Mouse (Mus musculus) large intestine, adult 2 months (tissue): Measurements from ENCODE around the gene Calm5. TPM values are rescaled to one million over a fixed set of nuclear protein-coding genes. Genes with fewer than 3 reads are reported as not detected.
"Not testable (repeated sequence)": the region's sequence is repeated elsewhere in the genome, so short reads cannot be mapped to it uniquely, and the experiment has no call there.

Experiments used
- DNase-seq: peaks from one replicate; pipeline ENCODE4 v3.0.0-alpha.2; 2012; ENCODE audit warnings: low read depth, low spot score
- WGBS: fragments of 180-500 bp; shearing (Covaris S2); methylation state at CpG from one replicate; pipeline ENCODE4 v1.1.7; 2018; 5-methylcytosine and 5-hydroxymethylcytosine counted together
- polyA plus RNA-seq: library from polyadenylated mRNA; depleted of rRNA; stranded (reverse); fragments of >200 nt; gene quantifications from 2 replicates; pipeline ENCODE4 v1.2.3, GENCODE M21; 2012; rRNA removed

The Calm5 gene
- not detected in 2 replicates for polyA plus RNA-seq

DNA sequence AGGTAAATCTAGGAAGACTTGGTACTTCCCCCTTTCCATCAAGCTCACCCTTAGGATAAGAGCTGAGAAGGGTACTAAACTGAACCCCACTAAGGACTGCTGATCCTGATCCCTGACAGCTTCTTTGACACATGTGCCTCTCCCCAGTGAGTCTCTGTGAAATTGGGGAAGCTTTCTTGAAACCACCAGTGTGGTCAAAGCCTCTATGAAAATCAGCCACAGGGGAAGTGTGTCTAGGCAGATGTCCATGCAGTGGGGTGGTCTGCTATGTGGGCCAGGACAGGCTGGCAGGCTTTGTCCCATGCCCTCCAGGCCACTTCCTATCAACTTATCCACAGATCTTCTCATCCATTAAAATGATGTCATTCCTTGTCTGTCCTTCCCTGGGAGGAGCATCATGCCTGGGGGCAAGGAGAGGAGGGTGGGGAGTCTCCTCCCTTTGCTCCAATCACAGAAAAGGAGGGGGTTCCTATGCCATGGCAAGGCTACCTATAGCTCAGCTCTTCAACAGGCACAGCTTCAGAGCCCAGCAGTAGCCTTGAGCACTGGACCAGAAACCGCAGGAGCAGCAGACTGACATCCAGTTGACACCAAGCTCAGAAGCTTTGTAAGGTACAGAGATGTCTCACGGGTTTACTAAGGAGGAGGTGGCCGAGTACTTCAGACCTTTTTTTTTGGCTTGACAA is at the start of gene Calm5:
TSS of gene Calm5 (plus strand) at position 526 of the 686 bp plus-strand sequence.
- not testable (repeated sequence) for DNase-seq
- 78% methylated on average over 3 of the region's 3 CpGs for WGBS

DNA sequence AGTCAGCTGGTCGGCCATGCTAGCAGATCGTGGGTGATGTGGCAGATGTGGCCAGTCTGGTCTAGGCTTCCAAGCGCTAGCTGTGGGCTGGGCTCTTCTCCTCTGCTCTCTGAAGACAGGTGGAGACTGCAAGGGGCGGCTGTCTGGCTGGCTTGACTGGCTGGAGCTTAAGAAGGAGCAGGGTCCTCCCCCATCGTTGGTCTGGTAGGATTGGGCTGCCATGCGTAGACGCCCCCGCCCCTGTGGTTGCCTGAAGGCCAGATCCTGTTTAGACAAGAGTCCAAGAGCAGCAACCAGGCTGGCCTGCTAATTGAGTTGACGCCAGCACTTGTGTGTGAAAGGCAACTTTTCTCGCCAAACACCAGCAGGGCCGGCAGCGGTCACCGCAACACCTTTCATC is 49.8 kb upstream of the Calm5 start, which contains the start of gene Calml3:
TSS of gene Calml3 (minus strand) at position 131 of the 400 bp plus-strand sequence.
- no peak for DNase-seq
- WGBS: 92% methylated on average over 13 of the region's 13 CpGs

DNA sequence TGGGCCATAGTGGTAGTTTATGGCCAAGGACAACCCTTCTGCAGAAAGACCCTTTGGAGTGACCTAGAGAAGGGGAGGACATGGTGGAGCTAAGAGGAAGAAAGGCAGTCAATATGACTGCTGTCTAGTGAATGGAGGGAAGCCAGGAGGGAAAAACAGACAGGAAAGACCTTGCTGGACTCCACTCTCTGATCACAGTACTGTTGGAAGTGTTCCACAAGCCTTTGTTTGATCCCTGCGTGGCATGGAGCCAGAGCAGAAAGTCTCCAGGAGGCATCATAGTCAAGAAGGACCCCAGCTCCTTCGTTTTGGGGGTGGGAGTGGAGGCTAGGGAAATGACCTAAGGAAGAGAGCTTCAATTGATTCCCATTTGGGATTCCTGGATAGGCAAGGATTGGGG is 48.8 kb upstream of the Calm5 start:
- WGBS: 17% methylated on average over 2 of the region's 2 CpGs
- DNase-seq: no peak

DNA sequence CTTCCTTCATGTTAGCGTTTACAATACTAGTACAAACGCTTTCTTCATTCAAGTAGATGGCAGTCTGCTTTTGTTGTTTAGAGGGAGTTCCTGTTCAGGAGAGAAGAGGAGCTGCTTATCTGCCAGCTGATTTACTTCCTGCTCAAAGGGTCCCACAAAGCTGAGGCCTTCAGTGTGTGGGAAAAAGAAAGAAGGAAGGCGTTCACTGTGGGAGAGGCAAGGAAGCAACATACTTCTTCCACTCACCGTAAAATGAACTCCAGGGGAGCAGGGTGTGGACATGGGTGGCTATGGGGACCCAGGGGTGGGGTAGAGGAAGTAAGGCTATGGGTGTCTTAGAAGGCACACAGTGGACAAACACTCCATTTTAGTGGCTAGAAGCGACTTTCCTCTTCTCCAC is 48.3 kb upstream of the Calm5 start:
- no peak for DNase-seq
- WGBS: 18% methylated on average over 5 of the region's 5 CpGs

DNA sequence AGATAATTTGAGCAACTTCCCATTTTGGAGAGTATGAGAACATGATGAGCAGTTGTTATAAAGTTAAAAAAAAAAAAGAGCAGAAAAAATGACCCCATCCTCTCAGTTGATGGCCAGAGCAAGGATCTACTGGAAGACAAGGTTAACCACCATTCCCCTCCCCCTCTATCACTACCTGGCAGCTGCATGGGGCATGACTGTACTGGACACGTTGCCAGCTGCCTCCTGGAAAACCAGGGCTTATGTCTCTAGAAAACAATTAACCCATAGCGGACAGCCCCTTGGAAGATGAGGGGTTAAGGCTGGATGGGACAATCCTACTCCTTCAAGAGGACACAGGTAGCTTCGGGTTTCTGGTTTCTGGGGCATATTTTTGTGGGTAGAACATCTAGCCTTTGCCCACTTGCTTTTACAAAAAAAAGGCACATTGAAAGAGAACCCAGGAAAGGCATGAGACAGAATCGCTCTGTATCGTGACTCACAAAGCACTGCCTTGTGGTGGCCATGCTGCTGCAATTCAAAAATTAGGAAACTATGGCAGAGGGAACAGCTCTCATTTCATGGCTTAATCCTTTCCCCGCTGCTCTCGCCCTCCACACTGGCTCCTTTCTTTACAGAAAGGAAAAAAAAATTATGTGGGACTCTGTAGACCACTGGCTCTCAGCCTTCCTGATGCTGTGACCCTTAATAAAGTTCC is 46.7 kb upstream of the Calm5 start:
- WGBS: 81% methylated on average over 7 of the region's 7 CpGs
- DNase-seq: no peak

DNA sequence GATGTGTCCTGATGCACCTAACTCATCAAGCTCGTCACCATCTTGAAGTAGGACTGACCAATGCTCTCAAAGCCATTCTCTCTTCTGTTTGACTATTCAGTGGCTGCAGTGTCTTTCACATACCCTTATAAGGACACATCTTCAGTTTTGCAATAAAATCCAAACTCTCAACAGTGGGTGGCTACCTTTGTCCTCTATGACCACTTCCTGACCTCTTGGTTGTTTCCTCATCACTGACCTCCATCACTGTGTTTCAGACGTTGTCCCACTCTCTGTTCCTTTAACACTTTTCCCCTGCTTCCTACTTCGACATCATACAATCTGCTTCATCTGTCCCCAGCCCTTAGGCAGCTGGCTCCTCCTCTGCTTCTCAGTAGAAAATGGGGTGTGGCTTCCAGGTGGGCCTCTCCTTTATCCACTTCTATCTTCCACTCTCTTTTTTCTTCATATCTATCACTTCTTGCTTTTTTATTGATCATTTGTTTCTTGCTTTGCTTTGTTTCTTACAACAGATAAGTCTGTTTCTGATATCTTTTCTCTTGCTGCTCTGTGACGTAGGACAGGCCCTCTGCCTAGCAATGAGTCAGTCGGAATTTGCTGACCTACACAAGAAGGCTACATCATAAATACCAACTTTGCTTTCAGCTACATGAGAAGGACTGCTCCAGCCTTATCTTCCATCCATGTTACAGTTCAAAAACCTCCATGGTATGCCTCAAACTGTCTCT is 35.8 kb upstream of the Calm5 start:
- no peak for DNase-seq
- 59% methylated on average over 5 of the region's 5 CpGs for WGBS

DNA sequence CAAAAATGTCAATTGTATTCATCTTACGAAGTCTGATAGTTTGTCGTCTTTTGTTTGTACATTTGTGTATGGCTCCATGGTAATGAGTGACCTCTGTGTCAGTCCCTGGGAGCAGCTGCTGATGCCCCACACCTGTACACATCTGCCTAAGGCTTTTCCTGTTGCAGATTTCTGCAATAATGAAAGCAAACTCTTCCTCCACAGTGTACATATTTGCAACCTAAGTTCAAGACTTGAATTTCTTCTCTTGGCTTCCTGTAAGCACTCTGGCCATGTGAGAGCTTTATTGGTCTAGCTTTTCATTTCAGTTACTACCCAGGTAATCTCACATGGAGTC is 35.3 kb upstream of the Calm5 start:
- WGBS: 52% methylated on average over 2 of the region's 2 CpGs
- DNase-seq: no peak

DNA sequence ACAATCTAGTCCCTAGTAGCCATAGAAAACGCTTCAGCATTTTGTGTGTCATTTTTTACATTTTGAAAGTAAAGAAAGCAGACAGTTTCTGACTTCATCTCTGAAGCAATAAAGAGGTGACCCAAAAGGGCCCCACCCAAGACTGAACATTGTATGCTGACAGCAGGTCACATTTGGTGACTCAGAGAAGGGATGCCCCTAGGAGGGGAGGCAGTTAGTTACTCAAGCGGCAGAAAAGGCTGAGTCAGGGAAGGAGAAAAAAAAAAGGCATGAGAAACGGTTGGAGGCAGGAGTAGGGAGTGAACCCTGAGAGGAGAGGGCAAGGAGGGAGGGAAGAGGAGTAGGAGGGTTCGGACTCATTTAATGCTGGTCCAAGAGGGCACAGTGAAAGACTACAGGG is 31.9 kb upstream of the Calm5 start:
- WGBS: 46% methylated on average over 4 of the region's 4 CpGs

DNA sequence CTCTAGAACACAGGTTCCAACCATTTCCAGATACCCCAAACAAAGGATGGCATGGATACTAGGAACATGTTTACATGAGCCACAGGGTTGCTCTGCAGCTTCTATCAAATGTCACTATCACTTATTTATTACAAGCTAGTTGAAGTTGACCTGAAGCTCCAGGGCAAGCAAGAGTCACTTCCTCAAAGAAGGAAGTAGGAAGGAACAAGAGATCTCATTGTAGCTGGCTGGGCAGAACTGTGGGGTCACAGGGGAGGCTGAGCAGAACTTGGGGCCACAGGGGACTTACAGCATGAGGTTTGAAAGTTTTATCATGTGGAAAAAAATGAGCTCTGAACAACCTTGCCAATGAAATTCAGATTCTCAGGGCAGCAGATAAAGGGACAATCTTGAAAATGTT is 28.2 kb upstream of the Calm5 start:
- no peak for DNase-seq

More for the DNA sequence above, 31.9 kb upstream of the Calm5 start:
- no peak for DNase-seq

DNA sequence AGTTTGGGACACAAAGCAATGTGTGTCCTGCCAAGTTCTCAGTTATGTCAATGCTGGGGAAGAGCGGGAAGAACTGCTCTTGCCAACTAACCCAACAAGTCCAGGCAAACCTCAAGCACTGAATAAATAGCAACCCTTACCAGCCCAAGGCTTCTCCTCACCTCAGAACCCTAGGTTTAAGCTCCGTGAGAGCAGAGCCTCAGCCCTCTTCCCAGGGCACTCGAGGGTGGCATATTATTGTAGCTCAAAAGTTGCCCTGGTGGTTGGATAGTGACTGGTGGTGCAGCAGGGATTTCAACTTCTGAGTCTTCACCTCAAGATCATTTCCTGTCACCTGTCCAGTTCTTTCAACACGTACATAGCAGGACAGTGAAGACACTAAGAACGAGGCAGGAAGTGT is 22.4 kb upstream of the Calm5 start:
- no peak for DNase-seq
- 75% methylated on average over 5 of the region's 5 CpGs for WGBS

DNA sequence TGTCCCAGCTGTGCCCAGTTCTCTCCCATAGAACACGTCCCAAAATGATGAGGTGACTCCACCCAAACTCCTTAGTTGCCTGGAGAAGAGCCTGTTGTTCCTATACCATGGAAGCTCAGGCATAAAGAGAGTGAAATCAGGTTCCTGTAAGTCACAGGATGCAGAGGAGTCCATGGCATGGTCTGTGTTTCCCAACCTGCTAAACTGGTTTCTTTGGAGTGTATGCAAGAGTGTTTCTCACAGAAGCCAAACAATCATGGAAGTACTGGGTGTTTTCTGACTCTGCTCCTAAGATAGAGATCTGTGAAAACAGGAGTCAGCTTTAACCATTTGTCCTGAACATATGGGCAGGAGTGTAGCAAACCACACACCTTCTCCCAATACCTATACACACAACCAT is 22.0 kb upstream of the Calm5 start:
- WGBS: 23% methylated on average over 1 of the region's 1 CpGs
- no peak for DNase-seq

DNA sequence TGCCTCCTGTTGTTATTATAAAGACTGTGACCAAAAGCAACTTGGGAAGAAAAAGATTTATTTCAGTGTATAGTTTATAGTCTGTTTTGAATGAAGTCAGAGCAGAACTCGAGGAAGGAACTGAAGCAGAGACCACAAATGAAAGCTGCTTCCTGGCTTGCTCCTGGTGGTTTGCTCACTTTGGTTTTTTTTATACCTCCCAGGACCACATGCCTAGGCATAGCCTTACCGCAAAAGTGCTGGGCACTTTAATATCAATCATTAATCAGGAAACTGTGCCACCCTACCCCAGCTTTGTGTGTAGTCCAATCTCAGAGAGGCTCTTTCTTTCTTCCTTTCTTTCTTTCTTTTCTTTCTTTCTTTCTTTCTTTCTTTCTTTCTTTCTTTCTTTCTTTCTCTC is 21.5 kb upstream of the Calm5 start:
- WGBS: 22% methylated on average over 2 of the region's 2 CpGs
- no peak for DNase-seq

DNA sequence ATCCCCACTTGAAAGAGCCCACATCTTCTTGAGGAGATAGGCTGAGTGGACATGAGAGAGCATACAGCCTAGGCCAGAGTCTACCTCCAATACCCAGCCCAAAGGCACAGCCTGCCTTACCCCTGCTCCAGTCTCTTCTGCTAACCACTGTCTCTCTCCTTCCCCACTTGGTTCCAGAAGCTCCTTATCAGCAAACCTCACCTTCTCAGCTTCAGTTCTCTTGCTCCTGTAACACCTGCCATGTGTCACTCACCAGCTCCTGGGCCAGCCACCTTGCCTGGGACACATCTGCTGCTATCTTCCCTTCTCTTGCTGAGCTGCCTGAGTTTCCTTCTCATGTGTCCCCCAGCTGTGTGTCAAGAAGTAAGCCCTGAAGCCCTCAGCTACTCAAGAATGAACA is 20.3 kb upstream of the Calm5 start:
- DNase-seq: not testable (repeated sequence)

DNA sequence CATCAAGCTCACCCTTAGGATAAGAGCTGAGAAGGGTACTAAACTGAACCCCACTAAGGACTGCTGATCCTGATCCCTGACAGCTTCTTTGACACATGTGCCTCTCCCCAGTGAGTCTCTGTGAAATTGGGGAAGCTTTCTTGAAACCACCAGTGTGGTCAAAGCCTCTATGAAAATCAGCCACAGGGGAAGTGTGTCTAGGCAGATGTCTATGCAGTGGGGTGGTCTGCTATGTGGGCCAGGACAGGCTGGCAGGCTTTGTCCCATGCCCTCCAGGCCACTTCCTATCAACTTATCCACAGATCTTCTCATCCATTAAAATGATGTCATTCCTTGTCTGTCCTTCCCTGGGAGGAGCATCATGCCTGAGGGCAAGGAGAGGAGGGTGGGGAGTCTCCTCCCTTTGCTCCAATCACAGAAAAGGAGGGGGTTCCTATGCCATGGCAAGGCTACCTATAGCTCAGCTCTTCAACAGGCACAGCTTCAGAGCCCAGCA is 16.6 kb upstream of the Calm5 start, which contains the start of gene Calm4:
TSS of gene Calm4 (plus strand) at position 446 of the 496 bp plus-strand sequence.
- DNase-seq: not testable (repeated sequence)

DNA sequence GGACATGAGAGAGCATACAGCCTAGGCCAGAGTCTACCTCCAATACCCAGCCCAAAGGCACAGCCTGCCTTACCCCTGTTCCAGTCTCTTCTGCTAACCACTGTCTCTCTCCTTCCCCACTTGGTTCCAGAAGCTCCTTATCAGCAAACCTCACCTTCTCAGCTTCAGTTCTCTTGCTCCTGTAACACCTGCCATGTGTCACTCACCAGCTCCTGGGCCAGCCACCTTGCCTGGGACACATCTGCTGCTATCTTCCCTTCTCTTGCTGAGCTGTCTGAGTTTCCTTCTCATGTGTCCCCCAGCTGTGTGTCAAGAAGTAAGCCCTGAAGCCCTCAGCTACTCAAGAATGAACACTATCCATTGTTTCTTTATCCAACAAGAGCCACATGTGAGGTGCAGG is 13.3 kb upstream of the Calm5 start:
- DNase-seq: not testable (repeated sequence)

DNA sequence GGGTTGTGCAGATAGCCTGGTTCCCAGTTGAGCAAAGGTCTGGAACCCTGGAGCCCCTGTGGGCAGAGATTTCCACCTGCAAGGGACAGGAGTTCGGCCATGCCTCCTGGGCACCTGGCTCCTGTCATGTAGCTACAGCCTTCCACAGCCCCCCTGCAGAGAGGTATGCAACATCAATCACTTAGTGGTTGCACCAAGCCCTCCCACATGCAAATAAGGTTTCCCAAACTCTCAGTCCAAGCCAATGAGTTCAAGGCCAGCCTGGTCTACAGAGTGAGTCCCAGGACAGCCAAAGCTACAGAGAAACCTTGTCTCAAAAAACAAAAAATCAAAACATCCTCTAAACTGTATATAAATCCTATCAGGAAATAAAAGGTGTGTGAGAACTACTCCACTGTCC is 3.6 kb upstream of the Calm5 start:
- no peak for DNase-seq
- WGBS: 88% methylated on average over 1 of the region's 1 CpGs

DNA sequence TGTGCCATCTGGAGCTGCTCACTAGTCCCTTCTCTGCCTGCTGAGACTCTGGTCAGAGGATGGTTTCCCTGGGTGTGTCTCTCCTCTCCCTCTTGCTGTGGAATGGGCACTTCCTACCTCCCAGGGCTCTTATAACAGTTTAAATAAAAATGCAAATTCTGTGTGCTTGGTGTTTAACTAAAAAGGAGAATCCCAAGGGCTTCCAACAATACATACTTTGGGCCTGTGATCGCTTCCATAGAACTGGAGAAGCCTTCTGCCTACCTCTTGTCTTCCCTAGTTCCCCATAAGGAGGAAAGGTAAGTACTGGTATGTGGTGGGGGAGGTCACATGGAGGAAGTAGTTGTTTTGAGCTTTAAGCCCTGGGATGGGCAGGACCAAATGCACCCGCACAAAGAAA is 883 bp downstream of the Calm5 start:
- 75% methylated on average over 2 of the region's 2 CpGs for WGBS
- DNase-seq: no peak

DNA sequence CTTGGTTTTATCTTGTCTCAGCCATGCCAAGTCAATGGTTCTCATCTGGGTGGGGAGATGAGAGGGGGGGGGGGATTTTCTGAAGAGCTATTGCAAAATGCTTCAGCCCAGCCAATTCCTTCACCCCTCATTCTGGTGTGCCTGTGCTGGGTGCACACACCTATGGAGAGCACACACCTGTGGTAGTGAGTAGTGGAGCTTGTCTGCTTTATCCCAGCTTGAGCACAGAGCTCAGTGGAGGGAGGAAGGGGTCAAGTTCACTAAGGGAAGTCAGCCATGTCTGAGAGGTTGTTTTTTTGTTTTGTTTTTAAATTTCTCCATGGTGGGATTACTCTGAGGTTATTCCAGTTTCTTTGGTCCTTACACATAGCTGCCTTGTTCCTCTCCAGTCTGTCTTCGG is 2.3 kb downstream of the Calm5 start:
- no peak for DNase-seq
- 94% methylated on average over 1 of the region's 1 CpGs for WGBS

DNA sequence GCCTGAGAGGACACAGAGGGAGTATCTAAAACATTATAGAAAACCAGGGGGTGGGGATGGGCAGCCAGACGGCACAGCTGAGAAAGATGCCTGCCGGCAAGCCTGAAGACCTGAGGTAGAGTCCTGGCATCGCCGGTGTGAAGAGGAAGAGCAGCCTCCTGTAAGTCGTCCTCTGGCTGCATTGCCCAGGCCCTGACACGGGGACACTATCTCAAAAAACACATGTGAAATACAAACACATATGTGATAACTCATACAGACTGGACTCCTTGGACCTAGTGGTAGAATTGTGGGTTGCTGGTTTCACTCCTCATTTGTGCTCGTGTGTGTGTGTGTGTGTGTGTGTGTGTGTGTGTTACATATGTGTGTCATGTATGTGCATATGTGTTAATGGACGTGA is 7.3 kb downstream of the Calm5 start:
- WGBS: 89% methylated on average over 8 of the region's 8 CpGs
- DNase-seq: no peak

DNA sequence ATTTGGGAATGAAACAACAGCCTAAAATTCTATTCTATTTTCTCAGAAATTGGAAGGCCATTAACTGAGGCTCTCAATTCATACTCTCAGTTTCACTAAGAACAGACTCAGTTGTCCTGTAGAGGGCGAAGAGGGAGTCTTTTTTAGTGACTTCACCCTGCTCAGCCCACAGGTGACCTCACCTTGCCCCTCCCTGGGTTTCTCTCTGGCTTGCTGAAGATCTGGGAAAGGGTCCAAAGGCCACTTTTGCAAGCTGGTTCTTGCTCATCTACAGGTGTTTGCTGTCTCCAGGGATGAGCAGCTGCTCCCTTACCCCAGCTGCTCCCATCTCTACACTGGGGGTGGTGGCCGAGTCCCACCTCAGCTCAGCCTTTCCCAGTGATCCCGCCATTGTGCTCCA is 8.4 kb downstream of the Calm5 start:
- DNase-seq: no peak
- WGBS: 36% methylated on average over 3 of the region's 3 CpGs
